Comparison of ENCODE assay signal across 8 mouse cellular contexts in the genomic region with DNA sequence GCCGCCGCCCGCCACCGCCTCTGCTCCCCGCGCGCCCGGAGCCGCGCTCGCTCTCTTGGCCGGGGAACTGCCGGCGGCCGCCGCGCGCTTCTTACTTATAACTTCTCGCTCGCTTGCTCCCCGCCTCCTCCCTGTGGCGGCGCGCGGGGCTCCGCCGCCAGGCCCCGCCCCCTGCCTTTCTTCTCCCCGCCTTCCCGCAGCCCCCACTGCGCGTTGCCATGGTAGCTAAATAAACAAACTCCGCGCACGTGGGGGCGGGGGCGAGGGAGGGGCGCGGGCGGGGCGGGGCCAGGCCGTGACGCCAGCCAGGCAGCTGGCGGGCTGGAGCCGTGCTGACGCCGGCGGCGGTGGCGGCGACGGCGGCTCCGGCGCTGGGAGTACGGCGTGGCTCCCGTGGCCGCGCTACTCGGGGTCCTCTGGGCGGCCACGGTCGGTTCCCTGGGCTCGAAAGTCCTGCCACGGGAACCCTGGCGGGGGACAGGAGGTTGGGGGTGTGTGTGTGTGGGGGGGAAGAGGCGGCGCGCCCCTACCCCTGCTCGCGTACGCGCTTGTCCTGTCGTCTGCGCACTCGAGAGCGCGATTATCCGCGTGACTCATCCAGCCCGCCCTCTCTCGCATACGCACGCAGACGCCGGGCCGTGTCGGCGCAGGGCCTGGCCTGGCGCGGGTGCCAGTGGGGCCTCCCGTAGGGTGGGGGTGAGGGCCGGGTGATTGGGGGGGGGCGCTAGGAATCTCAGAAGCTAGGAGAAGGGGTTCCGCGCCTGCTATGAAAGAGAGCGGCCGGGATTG. TPM values are rescaled to one million over a fixed set of nuclear protein-coding genes. Genes with fewer than 3 reads are reported as not detected.
A peak's percentile ranks its signal among the peaks of the same experiment; 100 is the strongest.
DNase-seq lines count a peak whose midpoint lies in the region; ATAC-seq and TF ChIP-seq lines count a peak whose summit lies in the region.

TSS of gene Klf4 (minus strand) at position 60 of the 789 bp plus-strand sequence.

- peaks cover 28% of the 10 kb centered on the region for H3K27me3 ChIP-seq in forebrain, embryonic 11.5 days (ENCODE audit: control insufficient read depth, insufficient read depth, low read length)
- no peaks in the 10 kb centered on the region for H3K27me3 ChIP-seq in heart, embryonic 15.5 days
- H3K27me3 ChIP-seq in liver, embryonic 14.5 days (ENCODE audit: control insufficient read depth, insufficient read depth, low read length), result peaks cover 63% of the 10 kb centered on the region
- no peaks in the 10 kb centered on the region for H3K27me3 ChIP-seq in stomach, embryonic 15.5 days (replicated peaks)

- peak; percentile 91 for ATAC-seq in forebrain, embryonic 11.5 days (replicated peaks; ENCODE audit: low FRiP score)
- ATAC-seq in heart, embryonic 15.5 days (replicated peaks; ENCODE audit: insufficient number of reproducible peaks, insufficient read depth, low FRiP score, low read depth), result peak; percentile 90
- ATAC-seq in liver, embryonic 14.5 days (ENCODE audit: insufficient read depth), result peak; percentile 80
- peak; percentile 85 for ATAC-seq in stomach, embryonic 15.5 days (ENCODE audit: insufficient read depth, low FRiP score, low read depth)

- H3K4me3 ChIP-seq in forebrain, embryonic 11.5 days (ENCODE audit: low read depth, low read length), result peak within 1 kb of the TSS; percentile 57
- H3K4me3 ChIP-seq in heart, embryonic 15.5 days, result peak within 1 kb of the TSS; percentile 55
- peak within 1 kb of the TSS; percentile 50 to 52 for H3K4me3 ChIP-seq in liver, embryonic 14.5 days (ENCODE audit: insufficient read depth in 1 of 2, low read depth in 2 of 2, low read length in 2 of 2)
- H3K4me3 ChIP-seq in stomach, embryonic 15.5 days (replicated peaks), result peak within 1 kb of the TSS; percentile 66

- DNase-seq in CD4-positive helper T cell, adult 2 months (ENCODE audit: low read depth, low spot score), result peak; percentile 93
- DNase-seq in brain, adult 2 months (ENCODE audit: low read depth, low spot score), result peak; percentile 93
- peak; percentile 97 for DNase-seq in forebrain, embryonic 11.5 days (ENCODE audit: low spot score)
- DNase-seq in kidney, postnatal 14 days, result peak; percentile 97
- DNase-seq in liver, embryonic 14.5 days (ENCODE audit: low read depth in 3 of 3, low spot score in 3 of 3), result peak; percentile 42 to 52 (median 52)
- peak; percentile 95 for DNase-seq in neural tube, embryonic 10.5 days (ENCODE audit: extremely low spot score, low spot score)

- peak within 1 kb of the TSS; percentile 57 for H3K9ac ChIP-seq in forebrain, embryonic 11.5 days (ENCODE audit: low read length)
- H3K9ac ChIP-seq in heart, embryonic 15.5 days, result peak within 1 kb of the TSS; percentile 72
- H3K9ac ChIP-seq in liver, embryonic 14.5 days (replicated peaks), result no peak within 1 kb of the TSS
- H3K9ac ChIP-seq in stomach, embryonic 15.5 days, result peak within 1 kb of the TSS; percentile 59

- peaks cover 11% of the 10 kb centered on the region for H3K4me1 ChIP-seq in forebrain, embryonic 11.5 days (replicated peaks; ENCODE audit: control insufficient read depth, insufficient read depth, low read length)
- peaks cover 29% of the 10 kb centered on the region for H3K4me1 ChIP-seq in heart, embryonic 15.5 days (replicated peaks)
- H3K4me1 ChIP-seq in liver, embryonic 14.5 days (replicated peaks; ENCODE audit: control insufficient read depth in 2 of 2, insufficient read depth in 2 of 2, low read length in 1 of 2), result no peaks in the 10 kb centered on the region
- H3K4me1 ChIP-seq in stomach, embryonic 15.5 days, result peaks cover 21% of the 10 kb centered on the region

- H3K4me2 ChIP-seq in forebrain, embryonic 11.5 days (ENCODE audit: low read depth, low read length, severe bottlenecking), result peak within 1 kb of the TSS; percentile 94
- H3K4me2 ChIP-seq in heart, embryonic 15.5 days, result peak within 1 kb of the TSS; percentile 97
- peak within 1 kb of the TSS; percentile 66 for H3K4me2 ChIP-seq in liver, embryonic 14.5 days (ENCODE audit: low read depth)
- H3K4me2 ChIP-seq in stomach, embryonic 15.5 days, result peak within 1 kb of the TSS; percentile 87

- H3K9me3 ChIP-seq in forebrain, embryonic 11.5 days (ENCODE audit: control insufficient read depth, low read length), result no peaks in the 10 kb centered on the region
- H3K9me3 ChIP-seq in heart, embryonic 15.5 days (replicated peaks), result no peaks in the 10 kb centered on the region
- no peaks in the 10 kb centered on the region for H3K9me3 ChIP-seq in liver, embryonic 14.5 days (ENCODE audit: control insufficient read depth, low read length)
- H3K9me3 ChIP-seq in stomach, embryonic 15.5 days, result no peaks in the 10 kb centered on the region

- H3K27ac ChIP-seq in forebrain, embryonic 11.5 days (ENCODE audit: low read depth, low read length), result peak within 1 kb of the TSS; percentile 37; the same call in 1 of the 2 replicates
- H3K27ac ChIP-seq in heart, embryonic 15.5 days, result peak within 1 kb of the TSS; percentile 90
- no peak within 1 kb of the TSS for H3K27ac ChIP-seq in liver, embryonic 14.5 days
- peak within 1 kb of the TSS; percentile 97 for H3K27ac ChIP-seq in stomach, embryonic 15.5 days

- H3K36me3 ChIP-seq in forebrain, embryonic 11.5 days (ENCODE audit: control insufficient read depth, insufficient read depth, low read length), result no peaks in the 10 kb centered on the region
- no peaks in the 10 kb centered on the region for H3K36me3 ChIP-seq in heart, embryonic 15.5 days
- no peaks in the 10 kb centered on the region for H3K36me3 ChIP-seq in liver, embryonic 14.5 days (replicated peaks; ENCODE audit: control insufficient read depth, insufficient read depth, low read depth)
- H3K36me3 ChIP-seq in stomach, embryonic 15.5 days, result no peaks in the 10 kb centered on the region

- WGBS in forebrain, embryonic 11.5 days, result under 1% methylated on average over 77 of the region's 99 CpGs
- WGBS in heart, embryonic 15.5 days, result under 1% methylated on average over 67 of the region's 99 CpGs
- under 1% methylated on average over 91 of the region's 99 CpGs for WGBS in liver, embryonic 14.5 days (ENCODE audit: insufficient replicate concordance)
- WGBS in stomach, embryonic 15.5 days, result under 1% methylated on average over 65 of the region's 99 CpGs

- TF ChIP-seq EP300 in liver, embryonic 14.5 days (IDR thresholded peaks at IDR 0.05; ENCODE audit: low read depth), result no peak

- no peak for TF ChIP-seq CTCF in liver, embryonic 14.5 days (IDR thresholded peaks at IDR 0.05; ENCODE audit: low read depth)

RNA-seq across cellular contexts. Expression of gene Klf4, which starts in this region (rescaled TPM):
- 2.0 and 2.3 TPM in 2 replicates for polyA plus RNA-seq in forebrain, embryonic 11.5 days (2014; fragmentation: Nextera tagmentation; extraction: Ambion mirVana)
- polyA plus RNA-seq in heart, embryonic 15.5 days (2015; fragmentation: Nextera tagmentation; extraction: Ambion mirVana), result 5.1 and 5.8 TPM in 2 replicates
- polyA plus RNA-seq in liver, embryonic 14.5 days (2012; rRNA removed), result 0.53 and 0.96 TPM in 2 replicates
- polyA plus RNA-seq in liver, embryonic 14.5 days (2014; fragmentation: Nextera tagmentation; extraction: Ambion mirVana), result 0.43 and 0.56 TPM in 2 replicates
- polyA plus RNA-seq in stomach, embryonic 15.5 days (2015; fragmentation: Nextera tagmentation; extraction: Ambion mirVana), result 20.8 and 26.1 TPM in 2 replicates

Comparison
In these comparisons a context has a peak if more than half of its experiments do, and no peak if none do; other contexts are left out.
1. Peak in DNase-seq, ATAC-seq, H3K4me3 ChIP-seq and H3K4me2 ChIP-seq in liver, embryonic 14.5 days; RNA of the gene not detected or under 1 TPM.